Mouse (Mus musculus): ENCODE measurements at regions not wholly inside any gene's neighbourhood (a gene's known extent, or its start where the extent isn't known, plus 50 kb on each side); places are given as distances from the start of the nearest gene placed in this dataset.

GRCm38 (mm10) chr5:57197910-57198309 lies 519.9 kb upstream of the Pcdh7 start:
- Histone ChIP-seq H3K9ac (no peak overlapping the region), H3K4me2 (no peak overlapping the region), H3K9me3 (replicated peaks) (no peaks in the 10 kb centered on the region), H3K4me3 (no peak overlapping the region), H3K4me1 (no peaks in the 10 kb centered on the region), H3K36me3 (ENCODE audit: poor library complexity, severe bottlenecking) (no peaks in the 10 kb centered on the region), H3K27me3 (no peaks in the 10 kb centered on the region), H3K27ac (no peak overlapping the region)
- WGBS = 35% methylated on average over 1 of the region's 1 CpGs
- ATAC-seq = peak; percentile 27; the same call in 1 of the 2 replicates

GRCm38 (mm10) chr5:57200420-57200819 lies 517.3 kb upstream of the Pcdh7 start:
- Histone ChIP-seq H3K36me3 (ENCODE audit: poor library complexity, severe bottlenecking) (no peaks in the 10 kb centered on the region), H3K4me2 (no peak overlapping the region), H3K27me3 (no peaks in the 10 kb centered on the region), H3K9ac (no peak overlapping the region), H3K4me1 (no peaks in the 10 kb centered on the region), H3K4me3 (no peak overlapping the region), H3K9me3 (replicated peaks) (no peaks in the 10 kb centered on the region), H3K27ac (no peak overlapping the region)
- 29% methylated on average over 4 of the region's 4 CpGs for WGBS
- ATAC-seq = peak; percentile 57; the same call in 1 of the 2 replicates

Data from forebrain, embryonic 13.5 days (tissue).